Mouse (Mus musculus) heart, postnatal 0 days (tissue): Measurements from ENCODE around the gene Sbsn. TPM values are rescaled to one million over a fixed set of nuclear protein-coding genes. Genes with fewer than 3 reads are reported as not detected.

Source experiments
- ATAC-seq: fragments of 200-750 bp; cut with Nextera tagmentation; 2 replicates; pipeline ENCODE4 v1.8.0; 2017; ENCODE audit warnings: low read depth, moderate number of reproducible peaks, moderate library complexity; ENCODE audit not compliant: insufficient read depth
- DNase-seq: peaks from one replicate; pipeline ENCODE4 v3.0.0-alpha.2; 2016; ENCODE audit warnings: low spot score
- H3K27ac ChIP-seq: fragments of 300-500 bp; sonication (generic); 2 replicates; pipeline ENCODE4 v1.5.1; 2014; ENCODE audit warnings: low read depth, mild to moderate bottlenecking
- H3K27me3 ChIP-seq: fragments of 300-500 bp; sonication (generic); 2 replicates; pipeline ENCODE4 v1.6.1; 2014; ENCODE audit warnings: low read length, mixed read lengths; ENCODE audit not compliant: control insufficient read depth, insufficient read depth
- H3K36me3 ChIP-seq: fragments of 300-500 bp; sonication (generic); replicated peaks from 2 replicates; pipeline ENCODE4 v1.6.1; 2014; ENCODE audit warnings: low read length, mixed read lengths; ENCODE audit not compliant: control insufficient read depth, insufficient read depth
- H3K4me1 ChIP-seq: fragments of 300-500 bp; sonication (generic); 2 replicates; pipeline ENCODE4 v1.6.1; 2014; ENCODE audit warnings: antibody characterized with exemption; ENCODE audit not compliant: control insufficient read depth, insufficient read depth
- H3K4me2 ChIP-seq: fragments of 300-500 bp; sonication (generic); 2 replicates; pipeline ENCODE4 v1.6.1; 2014; ENCODE audit warnings: low read depth, mild to moderate bottlenecking, low read length, moderate library complexity
- H3K4me3 ChIP-seq: fragments of 300-500 bp; sonication (generic); 2 replicates; pipeline ENCODE4 v1.5.1; 2014; ENCODE audit warnings: low read depth, low read length
- H3K9ac ChIP-seq: fragments of 300-500 bp; sonication (generic); replicated peaks from 2 replicates; pipeline ENCODE4 v1.6.1; 2014; ENCODE audit warnings: low read depth, low read length, mixed read lengths
- H3K9me3 ChIP-seq: fragments of 300-500 bp; sonication (generic); replicated peaks from 2 replicates; pipeline ENCODE4 v1.6.1; 2016; ENCODE audit warnings: low read length; ENCODE audit not compliant: control insufficient read depth
- CTCF ChIP-seq: IDR thresholded peaks from 2 replicates; pipeline ENCODE4 v1.5.1; 2016; ENCODE audit warnings: antibody characterized with exemption, control low read depth, low read depth
- EP300 ChIP-seq: IDR thresholded peaks from 2 replicates; pipeline ENCODE4 v1.6.1; 2016; ENCODE audit warnings: antibody characterized with exemption, low read depth
- WGBS: fragments of 180-500 bp; shearing (Covaris S2); extraction: QIAGEN DNeasy Blood & Tissue Kit; methylation state at CpG from one replicate; pipeline ENCODE4 v1.1.7; 2014; 5-methylcytosine and 5-hydroxymethylcytosine counted together
- polyA plus RNA-seq: library from polyadenylated mRNA; unstranded; fragments of >200 nt; fragmentation: Nextera tagmentation; extraction: Ambion mirVana; gene quantifications from 2 replicates; pipeline ENCODE4 v1.2.1, GENCODE M21; 2015
- total RNA-seq: library from RNA; depleted of rRNA; stranded (reverse); fragments of >200 nt; gene quantifications from 2 replicates; pipeline ENCODE4 v1.2.3, GENCODE M21; 2014; ENCODE audit warnings: low replicate concordance; rRNA removed

The Sbsn gene
- total and polyA plus RNA-seq, 2 experiments from 2014 or later, result 0.23 to 2.5 TPM

DNA sequence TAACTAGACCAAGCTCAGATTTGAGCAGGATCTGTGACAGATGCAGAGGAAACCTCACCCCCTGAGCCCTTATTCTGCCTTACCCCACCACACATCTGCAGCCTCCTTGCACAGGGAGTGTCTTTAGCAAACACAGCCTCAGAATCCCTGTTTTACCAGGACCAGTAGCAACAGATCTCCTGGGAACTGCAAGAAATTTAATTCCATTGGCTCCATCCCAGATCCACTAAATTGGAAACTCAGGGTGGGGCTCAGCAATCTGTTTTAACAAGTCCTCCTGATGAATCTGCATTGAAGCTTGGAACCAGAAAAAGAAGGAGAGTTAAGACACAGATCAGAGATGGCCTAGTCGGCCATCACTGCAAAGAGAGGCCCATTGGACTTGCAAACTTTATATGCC lies 45.5 kb downstream of the Sbsn start:
- H3K9me3 ChIP-seq, result peaks cover 11% of the 10 kb centered on the region
- H3K4me3 ChIP-seq, result no peak overlapping the region
- H3K36me3 ChIP-seq, result no peaks in the 10 kb centered on the region
- ATAC-seq, result no peak
- no peak overlapping the region for H3K9ac ChIP-seq
- no peak overlapping the region for H3K4me2 ChIP-seq
- 0 out of 2 replicates have a peak, but pooled peaks cover 2% of the 10 kb centered on the region for H3K27me3 ChIP-seq
- no peaks in the 10 kb centered on the region for H3K4me1 ChIP-seq
- TF ChIP-seq CTCF (no peak), EP300 (no peak)
- no peak overlapping the region for H3K27ac ChIP-seq
- DNase-seq, result no peak
- 79% methylated on average over 1 of the region's 1 CpGs for WGBS

GRCm38 (mm10) chr7:30800653-30801052 lies 49.4 kb downstream of the Sbsn start:
- DNase-seq, result no peak
- Histone ChIP-seq H3K27me3 (no peaks in the 10 kb centered on the region), H3K36me3 (no peaks in the 10 kb centered on the region), H3K27ac (no peak overlapping the region), H3K4me3 (no peak overlapping the region), H3K9ac (no peak overlapping the region), H3K9me3 (peaks cover 11% of the 10 kb centered on the region), H3K4me2 (no peak overlapping the region), H3K4me1 (no peaks in the 10 kb centered on the region)
- no peak for ATAC-seq
- TF ChIP-seq CTCF, result no peak
- TF ChIP-seq EP300, result no peak

- Histone ChIP-seq H3K4me3 (no peak overlapping the region), H3K9me3 (peaks cover 11% of the 10 kb centered on the region), H3K9ac (no peak overlapping the region), H3K27me3 (no peaks in the 10 kb centered on the region), H3K27ac (no peak overlapping the region), H3K36me3 (no peaks in the 10 kb centered on the region), H3K4me2 (no peak overlapping the region), H3K4me1 (no peaks in the 10 kb centered on the region)
- DNase-seq (no peak), ATAC-seq (no peak)
- WGBS, result 89% methylated on average over 3 of the region's 3 CpGs
- TF ChIP-seq CTCF (no peak), EP300 (no peak)
Observed at GRCm38 (mm10) chr7:30803256-30803655, 52.0 kb downstream of the Sbsn start.

DNA sequence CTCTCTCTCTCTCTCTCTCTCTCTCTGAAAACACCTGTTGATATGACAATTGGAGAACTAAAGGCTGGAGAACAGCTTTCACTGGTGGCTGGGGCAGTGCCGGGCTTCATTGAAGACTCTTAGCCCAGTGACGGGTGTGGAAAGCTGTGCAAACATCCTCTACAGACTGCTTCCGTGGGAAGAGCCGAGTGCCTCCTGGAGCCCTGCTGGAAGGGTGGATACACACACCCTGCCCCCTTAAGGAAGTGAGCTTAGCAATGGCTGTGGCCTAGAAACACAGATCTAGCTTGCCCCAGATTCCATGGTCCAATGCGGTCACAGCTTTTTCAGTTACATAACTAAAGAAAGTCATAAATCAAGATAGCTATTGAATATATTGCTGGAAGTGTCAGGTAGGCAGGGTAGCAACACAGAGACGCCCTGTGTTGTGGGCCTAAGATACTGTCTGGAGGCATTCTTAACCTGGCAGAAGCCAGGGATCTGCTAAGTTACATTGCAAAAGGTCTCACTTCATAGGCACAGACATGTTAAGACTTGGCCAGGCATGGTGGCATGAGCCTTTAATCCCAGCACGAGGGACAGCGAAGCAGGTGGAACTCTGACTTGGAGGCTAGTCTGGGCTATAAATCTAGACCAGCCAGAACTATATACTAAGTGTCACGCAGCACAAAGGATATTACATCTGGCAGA lies 52.9 kb downstream of the Sbsn start:
- Histone ChIP-seq H3K4me3 (no peak overlapping the region), H3K27ac (no peak overlapping the region)
- 69% methylated on average over 9 of the region's 9 CpGs for WGBS

More for the DNA sequence above, 52.9 kb downstream of the Sbsn start:
- Histone ChIP-seq H3K9me3 (peaks cover 11% of the 10 kb centered on the region), H3K4me1 (no peaks in the 10 kb centered on the region), H3K4me2 (no peak overlapping the region), H3K27me3 (no peaks in the 10 kb centered on the region), H3K36me3 (no peaks in the 10 kb centered on the region), H3K9ac (no peak overlapping the region)
- no peak for DNase-seq
- ATAC-seq, result no peak
- no peak for TF ChIP-seq CTCF
- no peak for TF ChIP-seq EP300

Other genes starting within 250 kb of the Sbsn start
Only the 30 nearest of the 32 such genes appear.
- 0.31 and 4.3 TPM in 2 replicates for gene Arhgap33, start 216.4 kb upstream of the Sbsn start, total RNA-seq
- gene Arhgap33, start 216.4 kb upstream of the Sbsn start, polyA plus RNA-seq, result 0.80 and 1.0 TPM in 2 replicates
- gene Hspb6, start 199.3 kb upstream of the Sbsn start, total RNA-seq, result 72.0 and 93.3 TPM in 2 replicates
- gene Hspb6, start 199.3 kb upstream of the Sbsn start, polyA plus RNA-seq, result 339 and 340 TPM in 2 replicates
- gene Proser3, start 199.2 kb upstream of the Sbsn start, total RNA-seq, result 6.5 and 7.1 TPM in 2 replicates
- 2.5 and 3.2 TPM in 2 replicates for gene Proser3, start 199.2 kb upstream of the Sbsn start, polyA plus RNA-seq
- gene Lin37, start 191.6 kb upstream of the Sbsn start, total RNA-seq, result 11.9 and 19.7 TPM in 2 replicates
- gene Lin37, start 191.6 kb upstream of the Sbsn start, polyA plus RNA-seq, result 26.2 and 27.1 TPM in 2 replicates
- 36.9 and 41.9 TPM in 2 replicates for gene U2af1l4, start 188.2 kb upstream of the Sbsn start, total RNA-seq
- 120 and 123 TPM in 2 replicates for gene U2af1l4, start 188.2 kb upstream of the Sbsn start, polyA plus RNA-seq
- gene Gm49396, start 188.1 kb upstream of the Sbsn start, total RNA-seq, result 0.08 and 0.61 TPM in 2 replicates
- 3.0 and 3.4 TPM in 2 replicates for gene Gm49396, start 188.1 kb upstream of the Sbsn start, polyA plus RNA-seq
- 106 and 130 TPM in 2 replicates for gene Psenen, start 187.8 kb upstream of the Sbsn start, total RNA-seq
- 130 and 133 TPM in 2 replicates for gene Psenen, start 187.8 kb upstream of the Sbsn start, polyA plus RNA-seq
- 0.54 and 3.3 TPM in 2 replicates for gene Igflr1, start 186.0 kb upstream of the Sbsn start, total RNA-seq
- gene Igflr1, start 186.0 kb upstream of the Sbsn start, polyA plus RNA-seq, result 0.94 and 1.9 TPM in 2 replicates
- 12.1 and 13.4 TPM in 2 replicates for gene Kmt2b, start 162.7 kb upstream of the Sbsn start, total RNA-seq
- 2.9 and 3.2 TPM in 2 replicates for gene Kmt2b, start 162.7 kb upstream of the Sbsn start, polyA plus RNA-seq
- gene Zbtb32, start 152.6 kb upstream of the Sbsn start, total RNA-seq, result not detected in 2 replicates
- 0.11 and 0.27 TPM in 2 replicates for gene Zbtb32, start 152.6 kb upstream of the Sbsn start, polyA plus RNA-seq
- gene Upk1a, start 138.6 kb upstream of the Sbsn start, total RNA-seq, result 1.1 and 73.4 TPM in 2 replicates
- 0.56 and 0.60 TPM in 2 replicates for gene Upk1a, start 138.6 kb upstream of the Sbsn start, polyA plus RNA-seq
- 1,408 and 1,527 TPM in 2 replicates for gene Cox6b1, start 125.3 kb upstream of the Sbsn start, total RNA-seq
- 4,395 and 4,405 TPM in 2 replicates for gene Cox6b1, start 125.3 kb upstream of the Sbsn start, polyA plus RNA-seq
- gene Etv2, start 115.6 kb upstream of the Sbsn start, total RNA-seq, result not detected in 2 replicates
- not detected in 2 replicates for gene Etv2, start 115.6 kb upstream of the Sbsn start, polyA plus RNA-seq
- gene Rbm42, start 101.2 kb upstream of the Sbsn start, total RNA-seq, result 93.4 and 114 TPM in 2 replicates
- gene Rbm42, start 101.2 kb upstream of the Sbsn start, polyA plus RNA-seq, result 71.3 and 71.6 TPM in 2 replicates
- 17.5 and 19.8 TPM in 2 replicates for gene Haus5, start 86.5 kb upstream of the Sbsn start, total RNA-seq
- 9.5 and 10.5 TPM in 2 replicates for gene Haus5, start 86.5 kb upstream of the Sbsn start, polyA plus RNA-seq
- not detected in 2 replicates for gene Pmis2, start 79.9 kb upstream of the Sbsn start, total RNA-seq
- gene Pmis2, start 79.9 kb upstream of the Sbsn start, polyA plus RNA-seq, result not detected in 2 replicates
- 1.5 and 6.6 TPM in 2 replicates for gene 2200002J24Rik, start 52.5 kb upstream of the Sbsn start, total RNA-seq
- gene 2200002J24Rik, start 52.5 kb upstream of the Sbsn start, polyA plus RNA-seq, result 5.8 and 6.4 TPM in 2 replicates
- not detected in 2 replicates for gene Atp4a, start 39.3 kb upstream of the Sbsn start, total RNA-seq
- gene Atp4a, start 39.3 kb upstream of the Sbsn start, polyA plus RNA-seq, result 0.04 TPM in 1 of 2 replicates, not detected in the other
- gene Tmem147, start 21.9 kb upstream of the Sbsn start, total RNA-seq, result 228 and 261 TPM in 2 replicates
- 283 and 304 TPM in 2 replicates for gene Tmem147, start 21.9 kb upstream of the Sbsn start, polyA plus RNA-seq
- not detected in 2 replicates for gene Gapdhs, start 7.8 kb upstream of the Sbsn start, total RNA-seq
- gene Gapdhs, start 7.8 kb upstream of the Sbsn start, polyA plus RNA-seq, result 0.16 TPM in 1 of 2 replicates, not detected in the other
- 1.1 and 8.1 TPM in 2 replicates for gene Dmkn, start 12.3 kb downstream of the Sbsn start, total RNA-seq
- gene Dmkn, start 12.3 kb downstream of the Sbsn start, polyA plus RNA-seq, result 10.4 and 13.8 TPM in 2 replicates
- not detected in 2 replicates for gene Krtdap, start 36.4 kb downstream of the Sbsn start, total RNA-seq
- 0.40 and 1.3 TPM in 2 replicates for gene Krtdap, start 36.4 kb downstream of the Sbsn start, polyA plus RNA-seq
- not detected in 2 replicates for gene Ffar2, start 72.3 kb downstream of the Sbsn start, total RNA-seq
- 0.05 TPM in 2 replicates for gene Ffar2, start 72.3 kb downstream of the Sbsn start, polyA plus RNA-seq
- not detected in 2 replicates for gene Ffar3, start 104.7 kb downstream of the Sbsn start, total RNA-seq
- not detected in 2 replicates for gene Ffar3, start 104.7 kb downstream of the Sbsn start, polyA plus RNA-seq
- gene Ffar1, start 110.1 kb downstream of the Sbsn start, total RNA-seq, result not detected in 2 replicates
- gene Ffar1, start 110.1 kb downstream of the Sbsn start, polyA plus RNA-seq, result not detected in 2 replicates
- not detected in 2 replicates for gene Cd22, start 128.9 kb downstream of the Sbsn start, total RNA-seq
- gene Cd22, start 128.9 kb downstream of the Sbsn start, polyA plus RNA-seq, result 0.08 and 0.23 TPM in 2 replicates
- gene Mag, start 163.4 kb downstream of the Sbsn start, total RNA-seq, result 0.38 and 1.2 TPM in 2 replicates
- gene Mag, start 163.4 kb downstream of the Sbsn start, polyA plus RNA-seq, result 0.07 and 0.10 TPM in 2 replicates
- gene Hamp2, start 173.2 kb downstream of the Sbsn start, total RNA-seq, result not detected in 2 replicates
- gene Hamp2, start 173.2 kb downstream of the Sbsn start, polyA plus RNA-seq, result 0.44 TPM in 1 of 2 replicates, not detected in the other
- gene Hamp, start 192.6 kb downstream of the Sbsn start, total RNA-seq, result 42.0 TPM in 1 of 2 replicates, not detected in the other
- 1.7 and 4.0 TPM in 2 replicates for gene Hamp, start 192.6 kb downstream of the Sbsn start, polyA plus RNA-seq
- 101 and 109 TPM in 2 replicates for gene Usf2, start 205.3 kb downstream of the Sbsn start, total RNA-seq
- gene Usf2, start 205.3 kb downstream of the Sbsn start, polyA plus RNA-seq, result 16.5 and 16.7 TPM in 2 replicates